Mouse (Mus musculus) stomach, embryonic 16.5 days (tissue): ENCODE results near the gene Ndrg2. TPM values are rescaled to one million over a fixed set of nuclear protein-coding genes. Genes with fewer than 3 reads are reported as not detected.
A peak's percentile ranks its signal among the peaks of the same experiment; 100 is the strongest.
"Not testable (repeated sequence)": the region's sequence is repeated elsewhere in the genome, so short reads cannot be mapped to it uniquely, and the experiment has no call there.

ENCODE experiments used
- ATAC-seq: fragments of 200-750 bp; cut with Nextera tagmentation; 2 replicates; pipeline ENCODE4 v1.8.0; 2017; ENCODE audit warnings: moderate number of reproducible peaks, moderate TSS enrichment; ENCODE audit not compliant: insufficient read depth, low FRiP score
- H3K27ac ChIP-seq: fragments of 300-500 bp; sonication (generic); 2 replicates; pipeline ENCODE4 v1.5.1; 2014; ENCODE audit warnings: low read length
- H3K27me3 ChIP-seq: fragments of 300-500 bp; sonication (generic); 2 replicates; pipeline ENCODE4 v1.6.1; 2014; ENCODE audit warnings: low read length, control low read depth, mixed read lengths; ENCODE audit not compliant: control insufficient read depth, insufficient read depth
- H3K36me3 ChIP-seq: fragments of 300-500 bp; sonication (generic); 2 replicates; pipeline ENCODE4 v1.6.1; 2014; ENCODE audit warnings: low read length; ENCODE audit not compliant: control insufficient read depth, insufficient read depth
- H3K4me1 ChIP-seq: fragments of 300-500 bp; sonication (generic); 2 replicates; pipeline ENCODE4 v1.6.1; 2014; ENCODE audit warnings: low read length, control low read depth, mixed read lengths; ENCODE audit not compliant: control insufficient read depth, insufficient read depth
- H3K4me2 ChIP-seq: fragments of 300-500 bp; sonication (generic); 2 replicates; pipeline ENCODE4 v1.6.1; 2014; ENCODE audit warnings: low read depth, low read length, mixed read lengths
- H3K4me3 ChIP-seq: fragments of 300-500 bp; sonication (generic); replicated peaks from 2 replicates; pipeline ENCODE4 v1.5.1; 2014; ENCODE audit warnings: mild to moderate bottlenecking, low read length
- H3K9ac ChIP-seq: fragments of 300-500 bp; sonication (generic); 2 replicates; pipeline ENCODE4 v1.6.1; 2014; ENCODE audit warnings: low read length
- H3K9me3 ChIP-seq: fragments of 300-500 bp; sonication (generic); replicated peaks from 2 replicates; pipeline ENCODE4 v1.6.1; 2016; ENCODE audit warnings: low read length, control low read depth; ENCODE audit not compliant: control insufficient read depth
- WGBS: fragments of 180-500 bp; shearing (Covaris S2); extraction: QIAGEN DNeasy Blood & Tissue Kit; methylation state at CpG from one replicate; pipeline ENCODE4 v1.1.7; 2014; 5-methylcytosine and 5-hydroxymethylcytosine counted together
- polyA plus RNA-seq: library from polyadenylated mRNA; unstranded; fragments of >200 nt; fragmentation: Nextera tagmentation; extraction: Ambion mirVana; gene quantifications from 2 replicates; pipeline ENCODE4 v1.2.1, GENCODE M21; 2015

The Ndrg2 gene
- polyA plus RNA-seq, 1 experiment from 2014 or later: 125 TPM

GRCm38 (mm10) chr14:51889833-51890232 lies 24.1 kb downstream of the Ndrg2 start:
- Histone ChIP-seq H3K27ac (no peak overlapping the region), H3K4me2 (no peak overlapping the region), H3K36me3 (peaks cover 21% of the 10 kb centered on the region), H3K4me3 (no peak overlapping the region), H3K9me3 (no peaks in the 10 kb centered on the region), H3K9ac (no peak overlapping the region), H3K27me3 (no peaks in the 10 kb centered on the region), H3K4me1 (peaks cover 8% of the 10 kb centered on the region)
- ATAC-seq: no peak
- 88% methylated on average over 6 of the region's 6 CpGs for WGBS

- no peak for ATAC-seq
- peak overlapping the region; percentile 87 for H3K4me3 ChIP-seq
- H3K27me3 ChIP-seq: no peaks in the 10 kb centered on the region
- 67% methylated on average over 6 of the region's 6 CpGs for WGBS
- peak overlapping the region; percentile 94 for H3K4me2 ChIP-seq
- H3K9ac ChIP-seq: 0 out of 2 replicates have a peak overlapping the region, but pooled peaks have one; percentile 3
- H3K27ac ChIP-seq: no peak overlapping the region
- H3K9me3 ChIP-seq: no peaks in the 10 kb centered on the region
- H3K36me3 ChIP-seq: peaks cover 12% of the 10 kb centered on the region
- H3K4me1 ChIP-seq: peaks cover 8% of the 10 kb centered on the region
Measured at GRCm38 (mm10) chr14:51886051-51886450, 27.9 kb downstream of the Ndrg2 start.

GRCm38 (mm10) chr14:51884598-51885331 lies 29.2 kb downstream of the Ndrg2 start, which contains the start of gene Mettl17:
TSS of gene Mettl17 (plus strand) at chr14:51884842.
- Histone ChIP-seq H3K9me3 (no peaks in the 10 kb centered on the region), H3K9ac (peak within 1 kb of the TSS; percentile 83), H3K4me1 (peaks cover 8% of the 10 kb centered on the region), H3K27me3 (no peaks in the 10 kb centered on the region), H3K4me3 (peak within 1 kb of the TSS; percentile 87), H3K36me3 (peaks cover 10% of the 10 kb centered on the region), H3K27ac (peak within 1 kb of the TSS; percentile 88), H3K4me2 (peak within 1 kb of the TSS; percentile 94)
- ATAC-seq: peak; percentile 96
- under 1% methylated on average over 43 of the region's 43 CpGs for WGBS

GRCm38 (mm10) chr14:51884031-51884544 lies 29.9 kb downstream of the Ndrg2 start:
- 2% methylated on average over 14 of the region's 14 CpGs for WGBS
- peak overlapping the region; percentile 60 for H3K9ac ChIP-seq
- H3K36me3 ChIP-seq: peaks cover 10% of the 10 kb centered on the region
- peak overlapping the region; percentile 94 for H3K4me2 ChIP-seq
- peaks cover 8% of the 10 kb centered on the region for H3K4me1 ChIP-seq
- peak overlapping the region; percentile 78 for H3K27ac ChIP-seq
- H3K9me3 ChIP-seq: no peaks in the 10 kb centered on the region
- ATAC-seq: no peak; the same call in 1 of the 2 replicates
- H3K4me3 ChIP-seq: peak overlapping the region; percentile 87
- H3K27me3 ChIP-seq: no peaks in the 10 kb centered on the region

- H3K27me3 ChIP-seq: no peaks in the 10 kb centered on the region
- WGBS: 0% methylated on average over 4 of the region's 4 CpGs
- H3K4me1 ChIP-seq: peaks cover 8% of the 10 kb centered on the region
- H3K27ac ChIP-seq: peak overlapping the region; percentile 78
- H3K9ac ChIP-seq: no peak overlapping the region; the same call in 1 of the 2 replicates
- peak overlapping the region; percentile 87 for H3K4me3 ChIP-seq
- H3K9me3 ChIP-seq: no peaks in the 10 kb centered on the region
- ATAC-seq: peak; percentile 31; the same call in 1 of the 2 replicates
- peak overlapping the region; percentile 94 for H3K4me2 ChIP-seq
- peaks cover 10% of the 10 kb centered on the region for H3K36me3 ChIP-seq
Measured at GRCm38 (mm10) chr14:51883527-51884030, 30.4 kb downstream of the Ndrg2 start.

- Histone ChIP-seq H3K9ac (no peak overlapping the region), H3K27ac (no peak overlapping the region), H3K4me3 (no peak overlapping the region), H3K36me3 (no peaks in the 10 kb centered on the region), H3K4me2 (no peak overlapping the region), H3K4me1 (no peaks in the 10 kb centered on the region), H3K27me3 (0 out of 2 replicates have a peak, but pooled peaks cover 3% of the 10 kb centered on the region), H3K9me3 (no peaks in the 10 kb centered on the region)
- WGBS: 75% methylated on average over 3 of the region's 3 CpGs
- ATAC-seq: no peak
Measured at GRCm38 (mm10) chr14:51877517-51877916, 36.4 kb downstream of the Ndrg2 start.

GRCm38 (mm10) chr14:51871741-51872140 lies 42.2 kb downstream of the Ndrg2 start:
- Histone ChIP-seq H3K4me3 (no peak overlapping the region), H3K36me3 (no peaks in the 10 kb centered on the region), H3K9ac (no peak overlapping the region), H3K4me2 (no peak overlapping the region), H3K27me3 (0 out of 2 replicates have a peak, but pooled peaks cover 3% of the 10 kb centered on the region), H3K4me1 (no peaks in the 10 kb centered on the region), H3K9me3 (no peaks in the 10 kb centered on the region), H3K27ac (no peak overlapping the region)
- no peak for ATAC-seq
- 70% methylated on average over 9 of the region's 9 CpGs for WGBS

GRCm38 (mm10) chr14:51870756-51871155 lies 43.2 kb downstream of the Ndrg2 start:
- no peak overlapping the region for H3K27ac ChIP-seq
- no peak overlapping the region for H3K4me2 ChIP-seq
- no peak overlapping the region for H3K9ac ChIP-seq
- H3K27me3 ChIP-seq: 0 out of 2 replicates have a peak, but pooled peaks cover under 1% of the 10 kb centered on the region
- no peaks in the 10 kb centered on the region for H3K9me3 ChIP-seq
- no peaks in the 10 kb centered on the region for H3K36me3 ChIP-seq
- no peak for ATAC-seq
- H3K4me3 ChIP-seq: no peak overlapping the region
- H3K4me1 ChIP-seq: no peaks in the 10 kb centered on the region
- 86% methylated on average over 2 of the region's 2 CpGs for WGBS

- H3K9ac ChIP-seq, H3K36me3 ChIP-seq, H3K4me3 ChIP-seq, H3K4me1 ChIP-seq, H3K4me2 ChIP-seq, ATAC-seq, H3K27me3 ChIP-seq, H3K9me3 ChIP-seq, H3K27ac ChIP-seq: not testable (repeated sequence)
- 5% methylated on average over 1 of the region's 1 CpGs for WGBS
Measured at GRCm38 (mm10) chr14:51863603-51864002, 50.4 kb downstream of the Ndrg2 start.
